Mouse (Mus musculus): ENCODE measurements at regions not wholly inside any gene's neighbourhood (a gene's known extent, or its start where the extent isn't known, plus 50 kb on each side); places are given as distances from the start of the nearest gene placed in this dataset.

GRCm38 (mm10) chr6:108606231-108606630, 54.2 kb upstream of the Bhlhe40 start:
- Histone ChIP-seq H3K4me3 (ENCODE audit: low read depth, low read length) (no peak overlapping the region), H3K9me3 (ENCODE audit: low read length) (no peaks in the 10 kb centered on the region), H3K4me2 (ENCODE audit: low read depth) (no peak overlapping the region), H3K9ac (no peak overlapping the region), H3K36me3 (ENCODE audit: insufficient read depth) (no peaks in the 10 kb centered on the region), H3K4me1 (ENCODE audit: insufficient read depth) (no peaks in the 10 kb centered on the region), H3K27ac (ENCODE audit: low read depth, low read length) (no peak overlapping the region), H3K27me3 (ENCODE audit: insufficient read depth, low read length) (no peaks in the 10 kb centered on the region)
- TF ChIP-seq CTCF (IDR thresholded peaks at IDR 0.05; ENCODE audit: low read depth), result no peak
- ATAC-seq, result no peak
- DNase-seq, result peak; percentile 44
- WGBS, result 58% methylated on average over 8 of the region's 8 CpGs

GRCm38 (mm10) chr6:108608308-108608707, 52.1 kb upstream of the Bhlhe40 start:
- Histone ChIP-seq H3K9ac (no peak overlapping the region), H3K4me1 (ENCODE audit: insufficient read depth) (no peaks in the 10 kb centered on the region), H3K9me3 (ENCODE audit: low read length) (no peaks in the 10 kb centered on the region), H3K36me3 (ENCODE audit: insufficient read depth) (no peaks in the 10 kb centered on the region), H3K4me2 (ENCODE audit: low read depth) (no peak overlapping the region), H3K4me3 (ENCODE audit: low read depth, low read length) (no peak overlapping the region), H3K27ac (ENCODE audit: low read depth, low read length) (no peak overlapping the region), H3K27me3 (ENCODE audit: insufficient read depth, low read length) (no peaks in the 10 kb centered on the region)
- 73% methylated on average over 7 of the region's 7 CpGs for WGBS
- ATAC-seq, result no peak
- TF ChIP-seq CTCF (IDR thresholded peaks at IDR 0.05; ENCODE audit: low read depth), result no peak
- no peak for DNase-seq

Measured in forebrain, postnatal 0 days (tissue).